8 mouse cellular contexts compared by ENCODE assay signal in the genomic region with DNA sequence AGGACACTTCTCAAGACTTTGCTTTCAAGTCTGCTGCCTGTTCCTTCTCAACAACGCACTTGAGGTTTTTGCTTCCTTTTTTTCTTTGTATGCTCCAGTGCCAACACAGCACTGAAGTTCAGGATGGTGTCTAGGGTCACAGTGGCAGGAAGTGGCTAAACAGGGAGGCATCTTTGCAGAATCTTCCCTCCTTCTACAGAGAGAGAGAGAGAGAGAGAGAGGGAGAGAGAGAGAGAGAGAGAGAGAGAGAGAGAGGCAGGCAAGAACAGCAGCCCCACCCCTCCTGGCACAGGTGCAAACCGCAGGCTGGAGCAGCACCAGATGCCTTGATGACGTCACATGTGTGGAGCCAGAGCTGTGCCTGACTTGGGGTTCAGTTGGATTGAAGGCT.
DNase-seq lines count a peak whose midpoint lies in the region; ATAC-seq and TF ChIP-seq lines count a peak whose summit lies in the region.

No protein-coding gene starts in this region.

- peaks cover 52% of the 10 kb centered on the region for H3K27me3 ChIP-seq in embryonic facial prominence, embryonic 10.5 days (replicated peaks; ENCODE audit: low read depth, poor library complexity, severe bottlenecking)
- no peaks in the 10 kb centered on the region for H3K27me3 ChIP-seq in heart, embryonic 13.5 days (replicated peaks)
- no peaks in the 10 kb centered on the region for H3K27me3 ChIP-seq in kidney, embryonic 15.5 days
- H3K27me3 ChIP-seq in liver, postnatal 0 days (ENCODE audit: insufficient read depth, low read length) = no peaks in the 10 kb centered on the region
- no peaks in the 10 kb centered on the region for H3K27me3 ChIP-seq in splenic B cell, adult 2 months (ENCODE audit: control insufficient read depth, insufficient read depth, low read length, poor library complexity, severe bottlenecking)

- no peak for ATAC-seq in heart, embryonic 13.5 days (ENCODE audit: extremely low read depth, insufficient number of reproducible peaks, low FRiP score, low TSS enrichment)
- ATAC-seq in kidney, embryonic 15.5 days (replicated peaks; ENCODE audit: low FRiP score) = 0 out of 2 replicates have a peak, but pooled peaks have one; percentile 50
- peak; percentile 47; the same call in 1 of the 2 replicates for ATAC-seq in liver, postnatal 0 days

- DNase-seq in retina, postnatal 1 day = peak; percentile 55
- DNase-seq in retina, embryonic 14.5 days (ENCODE audit: low spot score) = no peak
- DNase-seq in embryonic facial prominence, embryonic 10.5 days (ENCODE audit: low spot score) = peak; percentile 23
- DNase-seq in liver, postnatal 0 days = peak; percentile 56
- DNase-seq in splenic B cell, adult 2 months (ENCODE audit: low read depth, low spot score) = peak; percentile 4
- DNase-seq in neural tube, embryonic 10.5 days (ENCODE audit: extremely low spot score, low spot score) = no peak

- WGBS in embryonic facial prominence, embryonic 10.5 days = 33% methylated on average over 3 of the region's 3 CpGs
- WGBS in heart, embryonic 13.5 days = 22% methylated on average over 3 of the region's 3 CpGs
- 14% methylated on average over 3 of the region's 3 CpGs for WGBS in kidney, embryonic 15.5 days
- 7% methylated on average over 3 of the region's 3 CpGs for WGBS in liver, postnatal 0 days (ENCODE audit: insufficient replicate concordance)

- H3K27ac ChIP-seq in embryonic facial prominence, embryonic 10.5 days (replicated peaks) = 0 out of 2 replicates have a peak overlapping the region, but pooled peaks have one; percentile 24
- H3K27ac ChIP-seq in heart, embryonic 13.5 days (replicated peaks) = peak overlapping the region; percentile 26; the same call in 1 of the 2 replicates
- peak overlapping the region; percentile 66 for H3K27ac ChIP-seq in kidney, embryonic 15.5 days
- H3K27ac ChIP-seq in liver, postnatal 0 days (ENCODE audit: low read depth) = no peak overlapping the region

- peaks cover 25% of the 10 kb centered on the region for H3K4me1 ChIP-seq in embryonic facial prominence, embryonic 10.5 days
- H3K4me1 ChIP-seq in heart, embryonic 13.5 days = peaks cover 55% of the 10 kb centered on the region
- H3K4me1 ChIP-seq in kidney, embryonic 15.5 days = peaks cover 27% of the 10 kb centered on the region
- H3K4me1 ChIP-seq in liver, postnatal 0 days (ENCODE audit: insufficient read depth) = peaks cover 11% of the 10 kb centered on the region

- H3K4me3 ChIP-seq in embryonic facial prominence, embryonic 10.5 days = no peak overlapping the region
- no peak overlapping the region for H3K4me3 ChIP-seq in heart, embryonic 13.5 days
- no peak overlapping the region for H3K4me3 ChIP-seq in kidney, embryonic 15.5 days (replicated peaks)
- H3K4me3 ChIP-seq in liver, postnatal 0 days (ENCODE audit: low read depth, low read length) = no peak overlapping the region

- no peaks in the 10 kb centered on the region; the same call in 1 of the 2 replicates for H3K9me3 ChIP-seq in embryonic facial prominence, embryonic 10.5 days
- peaks cover 3% of the 10 kb centered on the region; the same call in 1 of the 2 replicates for H3K9me3 ChIP-seq in heart, embryonic 13.5 days
- no peaks in the 10 kb centered on the region for H3K9me3 ChIP-seq in kidney, embryonic 15.5 days (replicated peaks)
- H3K9me3 ChIP-seq in liver, postnatal 0 days (ENCODE audit: low read length) = peaks cover 5% of the 10 kb centered on the region; the same call in 1 of the 2 replicates

- no peaks in the 10 kb centered on the region for H3K36me3 ChIP-seq in embryonic facial prominence, embryonic 10.5 days (replicated peaks)
- H3K36me3 ChIP-seq in heart, embryonic 13.5 days = no peaks in the 10 kb centered on the region
- H3K36me3 ChIP-seq in kidney, embryonic 15.5 days = no peaks in the 10 kb centered on the region
- no peaks in the 10 kb centered on the region for H3K36me3 ChIP-seq in liver, postnatal 0 days (replicated peaks; ENCODE audit: insufficient read depth, low read length)
- H3K36me3 ChIP-seq in splenic B cell, adult 2 months (ENCODE audit: control insufficient read depth, insufficient read depth, low read length, poor library complexity, severe bottlenecking) = no peaks in the 10 kb centered on the region

- TF ChIP-seq CTCF in liver, postnatal 0 days (IDR thresholded peaks at IDR 0.05; ENCODE audit: low read depth) = no peak

- no peak for TF ChIP-seq EP300 in liver, postnatal 0 days (IDR thresholded peaks at IDR 0.05; ENCODE audit: low read depth)

- H3K9ac ChIP-seq in heart, embryonic 13.5 days = 0 out of 2 replicates have a peak overlapping the region, but pooled peaks have one; percentile 37
- no peak overlapping the region for H3K9ac ChIP-seq in kidney, embryonic 15.5 days
- H3K9ac ChIP-seq in liver, postnatal 0 days (replicated peaks) = no peak overlapping the region

- peak overlapping the region; percentile 27 for H3K4me2 ChIP-seq in heart, embryonic 13.5 days
- H3K4me2 ChIP-seq in kidney, embryonic 15.5 days = peak overlapping the region; percentile 26; the same call in 1 of the 2 replicates
- peak overlapping the region; percentile 29; the same call in 1 of the 2 replicates for H3K4me2 ChIP-seq in liver, postnatal 0 days (ENCODE audit: low read depth, low read length)

Comparison
In these comparisons a context has a peak if more than half of its experiments do, and no peak if none do; other contexts are left out.
1. DNase-seq: peak in retina, postnatal 1 day (single experiment), embryonic facial prominence, embryonic 10.5 days (single experiment), liver, postnatal 0 days (single experiment) and splenic B cell, adult 2 months (single experiment); none in retina, embryonic 14.5 days (single experiment) and neural tube, embryonic 10.5 days (single experiment).
2. Peak in every context shown above with its lines, with median percentiles within 50 percentile points of each other: H3K4me2 ChIP-seq.